Mouse (Mus musculus): ENCODE results near the gene Th.

The Th gene

DNA sequence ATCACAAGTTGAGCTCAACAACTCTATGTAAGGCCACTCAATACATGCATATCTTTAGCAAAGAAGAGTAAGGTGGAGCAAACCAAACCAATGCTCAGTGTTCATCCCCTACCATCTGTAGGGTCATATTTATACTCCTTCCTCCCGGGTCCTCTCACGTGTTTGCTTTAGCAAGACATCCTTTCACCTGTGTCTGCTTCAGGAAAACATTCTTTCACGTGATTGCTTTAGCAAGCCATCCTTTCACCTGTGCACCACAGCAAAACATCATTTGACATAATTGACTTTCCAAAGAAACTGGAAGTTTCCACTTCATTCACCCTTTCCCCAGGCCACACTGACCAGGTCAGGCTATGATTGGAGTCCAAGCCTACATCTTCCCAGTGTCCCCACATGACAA, at the start of gene Th:
Gene Th (minus strand): TSS at position 101 of the 400 bp plus-strand sequence.
- no peak for DNase-seq (ENCODE audit: extremely low spot score)

DNA sequence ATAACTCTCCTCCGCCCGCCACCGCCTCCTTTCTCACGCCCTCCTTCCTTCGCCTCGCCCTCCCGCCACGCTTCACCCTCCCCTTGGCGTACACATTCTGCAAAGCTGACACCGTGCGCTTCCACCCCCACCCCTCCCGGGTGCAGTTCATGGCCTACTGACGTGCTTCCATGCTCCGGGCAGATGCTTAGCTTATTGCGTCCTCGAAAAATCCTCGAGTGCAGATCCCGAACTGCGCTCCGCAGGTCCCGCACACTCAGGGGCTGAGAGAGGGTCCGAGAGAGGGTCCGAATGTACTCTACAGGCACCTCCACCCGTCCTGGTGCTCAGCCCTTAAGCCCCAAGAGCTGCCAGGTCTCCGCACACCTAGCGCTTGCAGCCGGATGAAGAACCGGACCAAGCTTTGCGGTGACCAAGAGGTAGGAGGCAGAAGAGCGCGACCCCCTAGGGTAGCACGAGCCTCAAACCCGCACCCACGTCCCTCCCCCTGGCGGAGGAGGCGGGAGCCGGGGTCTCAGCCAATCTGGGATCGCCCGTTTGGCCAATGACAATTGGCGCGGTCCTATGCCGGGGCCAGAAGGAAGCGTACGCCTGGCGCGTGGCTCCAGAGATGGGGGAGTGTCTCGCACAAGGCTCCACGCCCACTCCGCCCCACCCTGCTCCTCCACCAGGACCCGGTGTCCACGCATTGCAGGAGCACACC, 38.0 kb upstream of the Th start, which contains the start of gene Ascl2:
Gene Ascl2 (minus strand): TSS at position 456 of the 703 bp plus-strand sequence.
- DNase-seq (ENCODE audit: extremely low spot score) = peak; percentile 40

DNA sequence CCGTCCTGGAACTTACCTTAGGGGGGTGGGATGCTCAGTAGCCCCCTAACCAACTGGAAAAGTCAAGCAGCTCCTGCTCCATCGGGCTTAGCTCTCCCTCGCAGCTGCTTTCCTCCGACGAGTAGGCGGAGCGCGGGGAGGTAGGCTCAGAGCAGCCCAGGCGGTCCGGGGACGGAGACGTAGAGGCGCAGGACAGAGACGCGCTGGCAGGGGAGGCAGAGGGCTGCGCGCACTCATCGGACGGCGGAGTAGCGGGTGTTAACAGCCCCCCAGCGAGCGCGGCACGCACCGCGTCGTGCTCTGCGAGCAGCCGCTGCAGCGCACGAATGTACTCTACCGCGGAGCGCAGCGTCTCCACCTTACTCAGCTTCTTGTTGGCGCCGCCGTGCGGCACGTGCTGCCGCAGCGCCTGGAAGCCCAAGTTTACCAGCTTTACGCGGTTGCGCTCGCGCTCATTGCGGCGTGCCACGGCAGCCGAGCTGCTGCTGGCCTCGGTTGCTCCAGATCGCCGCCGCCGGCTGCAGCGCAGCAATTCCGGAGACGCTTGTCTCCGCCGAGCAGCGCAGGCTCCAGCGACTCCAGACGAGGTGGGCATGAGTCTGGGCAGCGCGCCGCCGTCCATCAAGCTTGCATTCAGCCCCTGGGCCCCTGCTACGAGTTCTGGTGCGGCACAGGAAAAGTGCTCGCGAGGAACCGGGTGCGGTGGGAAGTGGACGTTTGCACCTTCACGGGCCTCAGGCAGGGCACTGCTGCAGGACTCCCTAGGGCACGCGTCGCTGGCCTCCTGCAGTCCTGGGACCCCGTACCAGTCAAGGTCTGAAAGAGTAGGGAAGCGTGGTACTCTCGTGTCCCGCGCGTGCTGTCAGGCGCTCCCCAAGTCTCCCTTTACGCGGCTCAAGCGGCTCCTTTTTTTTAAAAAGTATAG, 37.2 kb upstream of the Th start:
- DNase-seq (ENCODE audit: extremely low spot score) = peak; percentile 74

DNA sequence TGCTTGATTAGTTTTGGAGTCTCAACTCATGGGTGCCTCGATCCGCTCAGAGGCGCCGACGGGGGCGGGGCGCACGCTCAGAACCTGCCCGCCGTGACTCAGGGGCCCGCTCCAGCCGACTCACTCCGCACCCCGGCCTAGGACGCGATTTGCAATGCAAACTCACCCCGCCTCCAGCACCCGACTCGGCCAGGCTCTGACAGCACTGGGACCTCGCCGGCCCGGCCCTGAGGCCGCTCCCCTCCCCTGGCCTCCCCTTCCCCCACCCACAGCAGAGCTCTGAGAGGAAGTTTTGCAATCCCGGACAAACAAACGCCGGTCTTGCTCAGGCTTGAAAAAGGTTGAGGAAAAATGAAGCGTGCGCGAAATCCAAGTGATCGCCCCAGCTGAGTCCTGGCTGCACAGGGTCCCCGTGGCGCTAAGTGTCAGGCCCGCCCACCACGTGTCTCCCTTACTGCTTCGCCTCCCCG, 36.5 kb upstream of the Th start:
- DNase-seq (ENCODE audit: extremely low spot score) = no peak

DNA sequence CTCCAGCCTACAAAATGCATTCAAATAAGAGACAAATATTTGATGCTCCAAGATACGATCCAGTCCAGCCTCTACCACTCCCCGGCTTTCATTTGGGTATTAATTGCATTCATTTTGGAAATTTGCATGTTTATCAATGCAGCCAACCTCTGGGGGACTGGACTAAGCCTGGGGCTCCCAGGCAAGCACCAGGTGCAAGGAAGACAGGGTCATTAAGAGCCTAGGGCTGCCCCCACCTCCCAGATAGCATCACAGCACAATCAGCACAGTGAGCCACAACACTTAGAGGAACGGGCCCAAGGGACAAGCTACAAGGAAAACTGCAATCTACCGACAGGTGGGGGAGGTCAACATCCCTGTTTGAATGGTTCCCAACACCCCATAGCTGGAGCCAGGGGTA, 28.8 kb upstream of the Th start:
- no peak for DNase-seq (ENCODE audit: extremely low spot score)

DNA sequence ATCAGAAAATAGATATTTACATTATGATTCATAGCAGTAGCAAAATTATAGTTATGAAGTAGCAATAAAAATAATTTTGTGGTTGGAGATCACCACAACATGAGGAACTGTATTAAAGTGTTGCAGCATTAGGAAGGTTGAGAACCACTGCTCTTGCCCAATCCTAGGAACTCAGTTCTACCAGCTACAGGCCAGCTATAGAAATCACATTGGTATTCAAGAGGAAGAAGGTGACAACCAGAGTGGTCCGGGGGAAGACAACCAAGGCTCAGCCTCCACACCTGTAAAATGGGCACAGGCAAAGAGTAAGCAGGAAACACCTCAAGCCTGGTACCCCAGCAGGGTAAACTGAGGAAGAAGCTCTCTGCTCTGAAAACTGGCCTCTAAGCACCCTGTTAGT, 27.9 kb upstream of the Th start:
- DNase-seq (ENCODE audit: extremely low spot score) = no peak

DNA sequence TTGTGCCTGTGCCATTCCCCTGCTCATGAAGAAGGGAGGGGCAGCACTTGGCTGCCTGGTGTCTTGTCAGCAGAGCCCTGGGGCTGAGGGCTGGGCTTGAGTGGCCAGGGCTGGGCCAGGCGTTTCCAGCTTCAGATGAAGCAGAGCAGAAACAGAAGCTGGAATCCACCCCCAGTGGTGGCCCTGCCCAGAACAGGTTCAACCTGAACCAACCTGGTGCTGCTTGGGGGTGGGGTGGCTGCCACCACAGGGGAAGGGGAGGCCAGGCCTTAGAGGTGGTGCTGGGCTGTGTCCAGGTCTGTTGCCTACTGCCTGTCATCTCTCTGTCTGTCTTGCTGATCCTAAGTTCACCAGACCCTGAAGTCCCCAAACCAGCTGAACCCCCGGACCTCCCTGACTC, 25.1 kb upstream of the Th start:
- DNase-seq (ENCODE audit: extremely low spot score) = no peak

DNA sequence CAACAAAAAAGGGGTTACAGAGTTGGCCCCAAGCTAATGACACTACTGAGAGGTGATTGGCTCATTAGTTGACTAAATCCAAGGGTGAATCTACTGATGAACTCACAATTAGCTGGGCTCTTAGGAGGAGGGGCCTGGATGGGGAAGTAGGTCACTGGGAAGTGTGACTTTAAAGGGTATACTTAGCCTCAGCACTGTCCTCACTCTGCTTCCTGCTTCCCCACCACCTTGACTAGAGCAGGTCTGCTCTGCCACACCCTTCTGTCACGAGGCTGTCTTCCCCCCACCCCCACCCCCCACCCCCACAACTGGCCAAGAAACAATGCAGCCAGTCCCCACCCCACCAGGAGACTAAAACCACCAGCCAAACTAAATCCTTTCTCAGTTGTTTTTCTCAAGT, 18.6 kb upstream of the Th start:
- no peak for DNase-seq (ENCODE audit: extremely low spot score)

DNA sequence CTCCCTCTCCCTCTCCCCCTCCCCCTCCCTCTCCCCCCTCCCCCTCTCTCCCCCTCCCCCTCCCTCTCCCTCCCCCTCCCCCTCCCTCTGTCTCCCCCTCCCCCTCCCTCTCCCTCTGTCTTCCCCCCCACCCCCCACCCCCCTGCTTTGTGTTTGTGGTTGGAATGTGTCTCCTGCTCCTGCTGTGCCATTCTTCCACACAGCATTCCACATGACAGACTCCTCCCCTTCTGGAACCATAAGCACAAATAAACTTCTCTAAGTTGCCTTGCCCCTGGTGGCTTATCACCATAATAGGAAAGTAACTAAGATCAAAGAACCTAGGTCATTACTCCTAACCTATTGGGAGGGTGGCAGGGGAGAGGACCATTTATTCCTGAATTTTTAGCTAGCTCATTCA, 6.7 kb upstream of the Th start:
- no peak for DNase-seq (ENCODE audit: extremely low spot score)

DNA sequence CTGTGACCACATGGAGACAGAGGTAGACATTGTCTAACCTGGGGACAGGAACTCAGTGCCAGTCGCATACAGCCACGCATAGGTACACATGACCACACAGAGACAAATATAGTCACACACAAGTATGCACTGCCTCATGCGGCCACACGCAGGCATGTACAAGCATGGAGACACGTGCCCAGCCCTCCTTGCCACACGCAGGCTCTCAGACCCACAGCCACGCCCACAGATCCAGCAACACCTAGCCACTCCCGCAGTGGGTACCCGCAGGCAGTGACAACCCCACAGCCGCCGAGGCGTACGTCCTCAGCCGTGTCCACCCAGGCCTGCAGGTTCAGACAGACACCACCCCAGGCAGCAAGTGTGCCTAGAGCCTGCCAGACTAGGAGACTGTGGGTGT, 4.8 kb upstream of the Th start:
- no peak for DNase-seq (ENCODE audit: extremely low spot score)

DNA sequence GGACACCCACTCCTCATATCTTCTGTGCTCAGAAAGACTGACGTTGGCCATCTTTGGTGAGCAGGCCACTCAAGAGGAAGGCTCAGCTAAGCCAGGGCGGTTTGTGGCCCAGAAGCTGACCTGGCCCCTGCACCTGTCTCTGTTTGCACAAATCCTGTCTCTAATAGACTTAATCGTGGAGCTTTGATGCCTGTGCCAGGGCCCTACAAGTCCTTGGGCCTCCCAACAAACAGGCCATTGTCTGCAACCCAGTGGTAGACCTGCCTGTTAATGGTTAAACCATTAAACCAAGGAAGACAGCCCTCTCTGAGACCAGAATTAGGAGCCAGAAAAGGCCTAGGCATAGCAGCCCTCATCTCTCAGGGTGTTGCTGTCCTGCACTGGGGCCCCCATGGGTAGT, 1.5 kb upstream of the Th start:
- no peak for DNase-seq (ENCODE audit: extremely low spot score)

DNA sequence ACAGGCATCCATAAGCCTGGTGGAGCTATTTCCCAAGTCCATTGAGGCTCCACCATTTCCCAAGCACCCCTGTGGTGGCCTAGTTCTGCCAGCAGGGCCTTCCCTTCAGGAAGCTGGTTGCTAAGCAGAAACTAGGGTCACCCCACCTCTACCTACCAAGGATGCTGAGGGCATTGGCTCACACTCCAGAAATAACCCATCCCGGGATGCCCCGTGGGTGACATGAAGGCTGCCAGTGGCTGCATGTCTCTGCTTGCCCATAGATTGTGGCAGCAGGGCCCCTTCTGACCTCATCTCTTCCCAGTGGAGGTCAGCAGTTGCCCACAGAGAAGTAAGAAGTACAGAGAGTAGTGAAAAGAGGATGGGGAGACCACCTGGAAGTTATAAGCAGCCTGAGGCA, 1.4 kb downstream of the Th start:
- no peak for DNase-seq (ENCODE audit: extremely low spot score)

DNA sequence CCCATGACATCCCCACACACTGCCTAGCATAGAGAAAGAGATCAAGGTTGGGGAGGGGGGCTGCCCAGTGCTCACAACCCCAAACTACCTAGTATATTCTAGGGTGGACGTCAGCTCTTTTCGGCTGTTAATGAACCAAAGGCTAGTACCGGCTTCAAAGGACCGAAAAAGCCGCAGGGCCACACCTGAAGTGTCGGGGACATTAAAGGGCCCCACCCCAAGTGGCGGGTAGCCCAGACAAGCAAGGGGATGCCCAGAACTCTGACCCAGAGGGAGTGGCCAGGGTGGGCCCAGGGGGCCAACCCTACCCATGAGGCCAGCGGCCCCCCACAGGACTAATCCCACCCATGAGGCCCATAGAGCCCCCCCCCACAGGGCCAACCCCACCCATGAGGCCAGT, 3.6 kb downstream of the Th start:
- DNase-seq (ENCODE audit: extremely low spot score) = no peak

DNA sequence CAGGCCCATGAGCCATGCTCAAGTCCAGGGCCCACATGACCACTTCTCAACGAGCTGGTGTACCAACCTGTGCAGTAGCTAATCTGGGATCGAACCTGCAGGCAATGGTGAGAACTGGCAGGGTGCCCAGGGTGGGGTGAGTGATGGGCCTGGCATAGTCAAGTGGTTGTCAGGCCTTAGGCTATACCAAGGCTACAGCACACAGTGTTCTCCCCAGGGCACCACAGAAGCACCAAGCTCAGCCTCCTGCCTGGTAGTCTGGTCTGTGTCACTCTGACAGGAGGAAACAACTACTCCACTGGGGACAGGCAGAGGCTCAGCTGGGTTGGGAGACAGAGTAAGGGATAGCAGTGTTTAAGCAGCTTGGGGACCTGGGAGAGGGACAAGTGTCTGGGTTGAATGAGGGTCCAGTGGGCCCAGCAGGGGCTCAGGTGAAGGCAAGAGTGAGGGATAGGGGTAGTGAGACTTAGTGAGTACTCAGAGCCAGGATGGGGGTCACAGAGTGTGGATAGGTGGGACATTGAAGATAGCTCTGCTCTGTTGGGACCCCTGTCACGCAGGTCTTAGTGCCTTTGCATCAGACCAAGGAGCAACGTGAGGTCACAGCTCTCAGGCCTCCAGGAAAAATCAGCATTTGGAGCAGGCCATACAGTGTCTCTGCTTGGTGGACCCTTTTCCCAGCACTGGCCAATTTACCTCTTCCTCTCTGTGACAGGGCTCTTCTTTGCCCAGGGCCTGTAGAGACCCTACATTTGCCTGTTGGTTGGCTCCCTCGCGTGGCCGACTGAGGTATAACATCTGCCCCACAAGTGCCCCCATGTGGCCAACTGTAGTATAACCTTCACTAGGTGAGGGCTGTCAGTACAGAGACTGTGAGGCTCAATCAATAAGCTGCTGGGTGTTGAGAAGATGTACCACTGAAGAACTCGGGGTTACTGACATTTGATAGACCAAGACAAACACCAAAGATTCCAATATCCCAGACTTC, 12.0 kb downstream of the Th start:
- DNase-seq (ENCODE audit: extremely low spot score) = peak; percentile 88

DNA sequence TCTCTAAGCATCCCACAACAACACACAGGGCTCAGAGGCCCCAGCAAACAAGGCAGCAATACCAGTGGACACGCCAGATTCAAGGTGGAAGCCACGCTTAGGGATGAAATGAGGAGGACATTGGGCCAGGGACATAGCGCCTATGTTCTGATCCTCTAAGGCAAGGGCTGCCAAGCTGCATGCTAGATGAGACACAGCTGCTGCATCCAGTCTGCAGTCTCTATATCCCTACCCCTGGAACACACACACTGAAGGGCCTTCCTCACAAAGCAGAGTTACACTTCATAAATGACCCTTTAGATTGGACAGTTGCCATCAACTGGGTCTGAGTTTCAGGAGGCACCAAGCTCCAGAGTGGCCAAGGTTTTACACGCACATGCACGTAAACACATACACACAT, 13.3 kb downstream of the Th start:
- no peak for DNase-seq (ENCODE audit: extremely low spot score)

DNA sequence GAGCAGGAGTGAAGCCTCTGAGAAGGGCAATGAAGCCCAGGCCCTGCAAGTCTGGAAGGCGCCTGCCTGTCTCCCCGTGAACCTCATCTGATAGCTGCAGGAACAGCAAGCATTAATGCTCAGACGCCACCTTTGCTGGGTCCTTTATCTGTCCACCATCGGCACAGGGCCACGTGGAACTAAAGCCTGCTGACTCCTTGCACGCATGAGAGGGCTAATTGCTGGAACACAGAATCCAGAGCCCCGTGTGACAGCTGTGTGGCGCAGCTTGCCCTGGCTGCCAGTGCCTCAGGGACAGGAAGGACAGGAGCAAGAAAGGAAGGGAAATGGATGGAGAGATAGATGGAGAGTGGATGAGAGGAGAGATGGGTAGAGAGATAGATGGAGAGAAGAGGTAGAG, 14.8 kb downstream of the Th start:
- no peak for DNase-seq (ENCODE audit: extremely low spot score)

DNA sequence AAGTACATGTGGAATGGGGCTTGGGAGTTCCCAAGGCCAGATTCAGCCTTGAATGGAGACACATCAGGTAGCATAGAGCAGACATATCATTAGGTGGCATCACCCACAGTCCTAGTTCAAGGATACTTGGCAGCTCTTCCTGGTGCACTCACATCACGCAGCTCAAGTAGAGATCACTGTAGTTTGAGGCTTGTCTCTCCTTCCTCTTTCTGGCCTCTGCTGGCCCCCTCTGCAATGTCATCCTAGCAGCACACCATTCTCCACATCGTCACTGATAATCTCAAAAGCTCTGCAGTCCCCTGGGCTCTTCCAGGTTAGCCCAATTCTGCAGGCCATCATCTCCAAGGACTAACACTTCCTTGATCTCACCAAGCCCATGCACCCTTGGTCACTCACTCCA, 19.2 kb downstream of the Th start:
- DNase-seq (ENCODE audit: extremely low spot score) = no peak

DNA sequence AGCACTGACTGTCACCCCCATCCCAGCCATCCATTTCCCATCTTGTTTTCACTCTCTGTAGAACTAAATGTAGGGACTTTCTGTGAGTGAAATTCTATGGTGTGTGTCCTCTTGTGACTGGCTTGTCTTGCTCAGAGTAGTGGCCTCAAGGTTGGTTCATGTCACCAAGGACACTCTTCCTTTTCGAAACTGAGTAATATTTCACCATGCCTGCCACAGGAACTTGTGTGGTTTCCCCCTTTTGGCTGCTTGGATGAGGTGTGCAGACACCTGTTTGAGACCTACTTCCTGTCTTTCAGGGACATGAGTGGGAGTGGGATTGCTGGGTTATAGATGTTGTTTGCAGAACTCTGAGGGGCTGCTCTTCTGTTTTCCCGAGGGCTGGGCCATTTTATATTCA, 20.8 kb downstream of the Th start:
- no peak for DNase-seq (ENCODE audit: extremely low spot score)

DNA sequence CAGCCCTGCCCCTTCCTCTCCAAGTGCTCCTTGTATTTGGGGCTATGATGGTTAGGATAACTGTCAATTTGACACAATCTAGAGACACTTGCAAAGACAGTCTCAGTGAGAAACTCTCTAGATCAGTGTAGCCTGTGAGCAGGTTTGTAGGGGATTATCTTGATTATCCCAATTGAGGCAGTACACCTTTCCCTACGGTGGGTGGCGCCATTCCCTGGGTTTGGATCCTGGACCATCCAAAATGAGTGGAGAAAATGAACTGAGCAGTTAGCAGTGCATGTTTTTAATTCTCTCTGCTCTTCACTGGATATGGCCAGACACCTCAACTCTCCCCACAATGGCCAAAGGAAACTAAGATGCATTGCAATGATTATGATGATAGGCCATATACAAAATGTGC, 21.3 kb downstream of the Th start:
- DNase-seq (ENCODE audit: extremely low spot score) = no peak

DNA sequence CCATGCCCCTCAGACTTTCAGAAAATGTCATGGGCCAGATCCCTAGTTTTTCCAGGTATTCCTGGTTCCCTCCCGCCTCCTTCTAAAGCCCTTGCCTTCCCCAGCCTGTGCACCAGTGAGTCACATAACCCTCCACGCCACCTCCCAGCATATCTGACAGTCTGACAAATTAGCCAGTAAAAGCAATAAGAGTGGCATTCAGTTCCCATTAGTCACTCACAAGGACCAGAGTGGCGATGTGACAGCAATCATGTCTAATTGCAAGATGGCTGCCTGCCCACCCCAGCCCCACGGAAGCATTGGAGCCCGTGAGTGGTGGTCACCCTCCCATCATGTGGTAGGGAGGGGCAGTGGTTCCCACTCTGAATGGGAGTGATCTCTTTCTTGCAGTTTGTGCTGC, 25.3 kb downstream of the Th start:
- DNase-seq (ENCODE audit: extremely low spot score) = no peak

DNA sequence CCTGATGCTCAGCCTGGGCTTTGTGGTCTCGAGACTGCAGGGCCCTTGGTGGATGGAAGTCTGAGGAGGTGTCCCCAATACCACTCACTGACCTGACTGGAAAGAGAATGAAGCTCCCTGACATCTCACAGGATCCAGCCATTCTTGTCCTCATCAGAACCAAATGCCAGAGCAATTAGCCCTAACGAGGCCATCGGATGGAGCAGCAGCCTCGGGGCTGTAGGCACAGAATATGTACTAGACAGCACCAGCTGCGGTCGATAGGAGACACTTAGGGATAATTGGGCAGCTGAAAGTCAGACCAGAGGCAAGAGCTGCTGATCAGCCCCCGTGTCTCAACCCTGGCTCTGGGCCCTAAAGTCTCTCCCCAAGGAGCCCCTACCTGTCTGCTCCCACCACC, 26.6 kb downstream of the Th start:
- no peak for DNase-seq (ENCODE audit: extremely low spot score)

DNA sequence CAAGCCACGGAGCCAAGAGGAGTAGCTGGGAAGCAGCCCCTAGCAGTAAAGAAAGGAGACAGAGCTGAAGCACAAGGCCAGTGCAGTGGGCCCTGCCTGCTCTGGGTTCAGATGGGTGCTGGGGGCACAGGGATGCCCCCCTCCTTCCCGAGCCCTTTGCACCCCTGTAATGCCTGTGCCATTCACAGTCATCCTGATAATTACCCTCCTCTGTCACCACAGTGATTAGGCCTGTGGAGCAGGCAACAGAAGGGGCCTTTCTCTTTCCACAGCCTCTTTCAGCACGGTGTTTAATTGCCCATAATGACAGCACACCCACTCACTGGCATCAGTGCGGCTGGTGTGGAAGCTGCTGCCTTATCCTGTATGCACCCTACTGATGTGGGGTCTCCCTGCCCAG, 28.0 kb downstream of the Th start:
- no peak for DNase-seq (ENCODE audit: extremely low spot score)
